Mouse (Mus musculus): ENCODE results near the gene Slc41a2.

Slc41a2 gene

GRCm38 (mm10) chr10:83181831-83182572 lies 155.7 kb downstream of the Slc41a2 start:
- DNase-seq, result no peak
